Mouse (Mus musculus): ENCODE results near the gene Wdr5.
A peak's percentile ranks its signal among the peaks of the same experiment; 100 is the strongest.

Gene Wdr5

DNA sequence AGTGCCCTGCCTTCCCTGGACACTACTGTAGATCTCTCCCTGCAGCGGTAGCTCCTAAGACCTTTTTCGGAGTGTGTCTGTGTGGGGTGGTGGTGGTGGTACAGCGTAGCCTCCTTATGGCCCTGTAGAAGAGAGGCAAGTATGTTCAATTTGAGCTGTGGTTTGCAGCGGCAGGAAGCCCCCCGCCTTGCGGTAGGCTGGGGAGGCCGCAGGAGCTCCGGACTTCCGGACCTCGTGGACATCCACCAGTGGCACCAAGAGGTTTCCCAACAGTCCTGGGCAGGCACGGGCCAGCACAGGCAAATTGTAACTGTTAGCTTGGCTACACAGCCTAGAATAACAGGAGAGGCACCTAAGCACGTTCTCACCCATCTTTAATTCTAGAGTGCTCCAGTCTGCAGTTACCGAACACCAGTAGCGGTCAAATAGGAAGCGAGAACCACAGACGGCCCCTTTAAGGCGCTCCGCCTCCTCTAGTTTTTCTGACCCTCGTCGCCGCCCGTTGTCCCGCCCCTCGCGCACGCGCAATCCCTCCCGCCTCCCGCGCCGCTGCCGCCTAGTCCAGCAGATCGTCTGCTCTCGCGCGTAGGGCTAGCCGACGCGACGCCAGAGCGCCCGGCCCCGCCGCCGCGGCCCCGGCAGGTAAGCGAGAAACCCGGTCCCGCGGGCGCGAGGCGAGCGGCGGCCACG, at the start of gene Wdr5:
Gene Wdr5, plus strand, starts transcription at position 519 of the 690 bp plus-strand sequence.
- peak; percentile 83 to 95 for DNase-seq (ENCODE audit: low spot score in 2 of 2)

DNA sequence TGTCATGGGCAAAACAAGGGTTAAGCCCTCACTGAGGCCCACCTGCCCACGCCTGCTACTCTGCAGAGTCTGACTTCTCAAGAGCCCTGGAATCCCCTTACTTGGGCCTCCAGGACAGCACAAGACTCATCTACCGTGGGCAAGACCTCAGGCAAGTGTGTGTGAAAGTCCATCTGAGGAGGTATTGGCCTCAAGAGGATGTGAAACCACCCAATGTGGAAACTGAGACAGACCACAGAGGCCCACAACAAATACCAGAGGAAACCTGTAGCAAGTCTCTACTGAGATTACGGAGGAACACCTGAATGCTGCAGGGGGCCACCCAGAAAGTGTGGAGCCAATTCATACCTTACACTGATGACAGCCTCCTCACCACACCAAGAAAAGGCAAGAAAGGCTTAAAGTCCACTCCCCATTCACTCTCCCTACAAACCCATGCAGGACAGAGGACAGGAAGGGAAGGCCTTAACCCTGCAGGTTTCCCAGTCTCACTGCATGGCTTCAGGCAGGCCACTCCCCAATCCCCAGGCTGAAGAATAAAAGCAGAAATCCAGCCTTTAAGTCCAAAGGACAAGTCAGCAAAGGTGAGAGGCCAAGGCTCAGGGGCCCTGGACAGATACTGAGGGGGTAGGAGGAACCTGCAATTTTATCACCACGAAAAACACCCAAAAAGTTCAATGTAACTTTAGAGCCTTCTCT, 45.5 kb upstream of the Wdr5 start:
- DNase-seq (ENCODE audit: low spot score in 2 of 2) = no peak

DNA sequence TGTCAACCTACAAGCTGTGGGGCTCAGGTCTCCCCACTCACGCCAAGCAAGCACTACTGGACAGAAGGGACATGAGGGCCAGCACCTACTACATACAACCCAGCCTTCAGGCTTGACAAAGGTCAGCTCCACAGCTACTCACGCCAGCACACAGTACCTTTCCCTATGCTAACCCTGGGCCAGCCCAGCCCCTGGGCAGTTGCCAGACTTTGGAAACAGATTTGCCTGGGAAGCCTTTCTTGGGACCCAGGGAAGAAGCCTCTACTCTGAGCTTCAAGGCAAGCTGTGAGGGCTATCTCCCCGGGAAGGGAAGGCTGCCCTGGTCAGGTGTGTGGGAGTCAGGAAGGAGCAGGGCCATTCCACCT, 45.0 kb upstream of the Wdr5 start:
- DNase-seq (ENCODE audit: low spot score in 2 of 2) = no peak

GRCm38 (mm10) chr2:27470535-27470934, 44.4 kb upstream of the Wdr5 start:
- DNase-seq (ENCODE audit: low spot score in 2 of 2) = no peak

DNA sequence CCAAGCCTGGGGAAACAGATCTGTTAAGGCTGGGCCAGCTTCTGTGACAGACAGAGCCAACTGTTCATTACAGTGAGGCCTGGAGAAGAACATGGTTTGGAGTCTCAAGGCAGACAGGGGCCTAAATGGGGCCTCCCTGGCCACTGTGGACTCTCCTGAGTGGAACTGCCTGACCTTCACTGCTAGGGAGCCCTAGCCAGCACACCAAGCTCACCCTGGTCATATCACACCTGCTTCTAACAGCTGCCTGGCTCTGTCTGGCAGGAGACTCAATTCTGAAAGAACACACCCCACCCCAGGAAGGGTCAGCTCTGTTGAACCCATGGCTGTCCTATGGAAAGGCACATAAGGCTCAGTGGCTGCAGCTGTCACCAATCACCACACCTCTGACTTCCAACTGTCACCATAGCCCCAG, 43.8 kb upstream of the Wdr5 start:
- no peak for DNase-seq (ENCODE audit: low spot score in 2 of 2)

DNA sequence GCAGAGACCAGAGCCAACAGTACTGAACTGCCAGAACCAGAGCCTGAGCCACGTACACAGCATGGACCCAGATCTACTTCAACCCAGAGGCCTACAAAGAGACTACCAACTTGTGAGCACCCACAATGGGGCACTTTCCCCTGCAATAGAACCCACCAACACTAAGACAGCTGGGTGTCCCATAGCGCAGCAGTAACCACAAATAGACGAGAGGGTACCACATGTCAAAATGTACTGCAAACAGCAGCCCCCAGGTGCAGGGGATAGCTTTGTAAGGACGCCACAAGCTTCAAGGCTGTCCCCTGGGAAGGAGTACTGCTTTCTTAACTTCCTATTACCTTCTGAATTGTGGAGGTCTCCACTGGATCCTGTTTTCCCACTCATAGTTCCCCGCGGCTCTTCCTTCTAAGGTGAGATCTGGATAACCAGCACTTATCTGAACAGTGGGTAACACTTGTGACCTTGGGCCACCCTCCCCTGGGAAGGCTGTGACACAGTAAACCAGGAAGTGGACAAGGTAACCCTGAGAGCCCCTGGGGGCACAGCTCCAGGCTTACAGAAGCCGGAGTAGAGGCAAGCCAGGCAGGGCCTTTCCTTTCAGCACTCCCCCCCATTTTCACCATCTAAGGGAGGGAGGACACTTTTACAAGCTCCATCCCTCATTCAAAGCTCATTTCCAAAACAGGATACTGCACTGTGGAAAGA, 41.7 kb upstream of the Wdr5 start:
- no peak for DNase-seq (ENCODE audit: low spot score in 2 of 2)

DNA sequence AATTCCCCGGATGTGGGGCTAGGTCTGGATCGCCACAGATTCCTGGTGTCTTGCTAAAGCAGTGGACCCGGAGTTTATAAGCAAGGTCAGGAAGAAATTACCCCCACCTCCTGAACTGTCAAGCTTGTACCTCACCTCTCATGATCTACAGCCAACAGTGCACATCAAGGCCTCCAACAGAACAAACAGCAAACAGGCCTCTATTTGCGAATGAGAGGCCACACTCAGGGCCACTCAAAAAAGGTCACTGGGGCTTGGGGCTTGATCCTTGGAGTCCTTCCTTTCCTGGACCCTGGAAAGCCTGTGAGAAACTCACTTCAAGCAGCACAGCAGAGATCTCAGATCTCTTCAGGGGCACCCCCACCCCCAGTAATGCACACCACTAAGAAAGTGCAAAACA, 41.0 kb upstream of the Wdr5 start:
- no peak for DNase-seq (ENCODE audit: low spot score in 2 of 2)

GRCm38 (mm10) chr2:27474621-27475484, 40.1 kb upstream of the Wdr5 start:
- DNase-seq (ENCODE audit: low spot score in 2 of 2) = peak in 1 of 2 experiments; percentile 24

- peak; percentile 81 to 91 for DNase-seq (ENCODE audit: low spot score in 2 of 2)
These were observed 39.3 kb upstream of the Wdr5 start for GRCm38 (mm10) chr2:27475495-27476302.

DNA sequence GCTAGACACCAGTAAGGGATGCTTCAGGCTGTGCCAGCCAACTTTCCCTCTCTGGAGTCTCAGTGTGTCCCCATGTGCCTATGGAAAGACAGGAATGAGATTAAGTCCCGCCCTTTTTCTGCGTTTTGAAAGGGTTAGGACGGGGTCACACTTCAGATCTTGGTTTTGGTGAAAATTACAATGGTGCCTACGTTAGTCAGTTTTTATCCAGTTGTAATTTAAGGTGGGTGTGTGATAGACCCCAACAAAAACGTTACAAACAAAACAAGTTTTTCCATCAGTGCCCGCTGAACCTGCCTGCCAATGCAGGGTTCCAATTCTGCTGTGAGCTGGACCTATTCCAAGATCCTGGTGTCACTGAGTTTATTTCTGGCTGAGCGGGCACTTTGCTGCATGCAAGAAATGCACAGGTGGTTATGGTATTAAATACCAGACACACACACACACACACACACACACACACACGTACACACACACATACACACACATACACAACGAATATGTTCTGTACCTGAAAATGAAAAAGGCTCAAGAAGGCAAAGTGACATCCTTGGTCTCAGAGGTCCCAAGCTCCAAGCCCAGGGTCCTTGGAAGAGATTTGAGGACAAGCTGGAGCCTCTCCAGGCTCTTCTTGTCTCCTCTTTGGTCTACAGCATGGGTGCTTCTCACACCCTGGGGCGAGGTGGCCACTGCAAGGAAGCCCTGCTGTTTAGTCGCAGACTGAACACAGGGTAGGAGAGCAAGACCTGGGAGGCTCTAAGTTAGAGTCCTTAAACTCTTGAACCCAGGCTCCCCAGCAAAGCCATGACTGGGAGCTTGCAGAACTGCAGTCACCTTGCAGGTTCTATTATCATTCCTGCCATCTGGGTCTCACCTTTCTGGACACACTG, 38.4 kb upstream of the Wdr5 start:
- DNase-seq (ENCODE audit: low spot score in 2 of 2) = no peak

DNA sequence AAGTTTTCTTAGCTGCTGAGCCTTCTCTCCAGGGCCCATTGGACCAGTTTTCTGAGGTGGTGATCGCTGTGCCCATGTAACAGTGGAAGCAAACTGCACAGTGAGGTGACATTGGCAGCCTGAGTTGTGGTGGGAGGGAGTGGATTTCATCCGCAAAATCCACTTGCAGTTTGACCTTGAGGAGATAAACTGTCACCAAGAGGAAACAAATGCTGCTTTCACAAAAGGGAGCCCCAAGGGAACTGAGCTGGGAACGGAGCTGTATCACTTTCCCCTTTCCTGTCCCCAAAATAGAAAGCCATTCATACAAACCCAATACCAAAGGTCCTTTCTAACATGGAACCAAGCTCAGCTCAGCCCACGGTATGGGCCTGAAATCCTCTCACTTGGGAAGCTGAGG, 35.1 kb upstream of the Wdr5 start:
- DNase-seq (ENCODE audit: low spot score in 2 of 2) = no peak

GRCm38 (mm10) chr2:27480367-27480766, 34.6 kb upstream of the Wdr5 start:
- DNase-seq (ENCODE audit: low spot score in 2 of 2) = no peak

DNA sequence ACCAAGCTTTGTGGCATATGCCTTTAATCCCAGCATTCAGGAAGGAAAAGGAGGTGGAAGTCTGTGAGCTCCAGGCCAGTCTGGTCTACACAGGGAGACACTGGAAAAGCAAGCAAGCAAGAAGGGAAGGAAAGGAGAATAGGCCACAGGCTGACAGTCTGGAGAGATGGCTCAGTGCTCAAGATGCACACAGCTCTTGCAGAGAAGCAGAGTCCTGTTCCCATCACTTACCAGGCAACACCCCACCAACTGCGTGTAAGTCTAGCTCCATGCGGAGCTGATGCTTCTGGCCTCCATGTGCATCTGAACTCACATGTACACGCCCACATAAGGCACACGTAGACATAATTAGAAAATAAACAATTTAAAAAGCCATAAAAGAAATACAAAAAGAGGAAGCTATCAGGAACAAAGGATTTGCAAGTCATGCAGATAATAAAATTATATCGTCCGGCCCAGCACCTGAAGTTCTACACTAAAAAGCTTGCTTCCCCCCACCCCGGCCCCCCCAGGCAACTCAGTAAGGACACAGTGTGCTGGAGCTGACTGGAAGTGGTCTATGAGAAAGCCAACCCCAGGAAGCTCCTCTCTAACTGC, 32.6 kb upstream of the Wdr5 start:
- no peak for DNase-seq (ENCODE audit: low spot score in 2 of 2)

GRCm38 (mm10) chr2:27486725-27487124, 28.2 kb upstream of the Wdr5 start:
- no peak for DNase-seq (ENCODE audit: low spot score in 2 of 2)

- DNase-seq (ENCODE audit: low spot score in 2 of 2) = no peak
These were observed 27.5 kb upstream of the Wdr5 start for GRCm38 (mm10) chr2:27487336-27488049.

- DNase-seq (ENCODE audit: low spot score in 2 of 2) = no peak
These were observed 26.6 kb upstream of the Wdr5 start for GRCm38 (mm10) chr2:27488362-27488761.

DNA sequence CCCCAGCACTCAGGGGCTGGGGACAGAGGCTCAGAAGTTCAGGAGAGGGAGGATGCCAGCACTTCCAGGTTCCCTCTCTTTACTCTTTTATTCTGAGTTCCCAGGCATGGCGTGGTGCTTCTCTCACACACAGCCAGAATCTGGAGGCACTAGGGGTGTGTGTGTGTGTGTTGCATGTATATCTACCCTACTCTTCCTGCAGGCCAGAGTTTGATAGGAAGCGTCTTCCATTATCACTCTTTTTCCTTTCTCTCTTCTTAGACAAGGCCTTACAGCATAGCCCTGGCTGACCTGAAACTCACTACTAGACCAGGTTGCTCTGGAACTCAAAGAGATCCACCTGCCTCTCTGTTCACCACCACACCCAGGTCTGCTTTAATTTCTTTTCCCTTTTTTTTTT, 24.0 kb upstream of the Wdr5 start:
- no peak for DNase-seq (ENCODE audit: low spot score in 2 of 2)

- DNase-seq (ENCODE audit: low spot score in 2 of 2) = no peak
These were observed 21.0 kb upstream of the Wdr5 start for GRCm38 (mm10) chr2:27493971-27494370.

Measured in left cerebral cortex, adult 9 months (tissue).